Mouse (Mus musculus) thymus, postnatal 36 days (tissue): ENCODE data around the gene Taldo1.
A peak's percentile ranks its signal among the peaks of the same experiment; 100 is the strongest.

Source experiments
- DNase-seq, 2 experiments: peaks; one replicate each; pipeline ENCODE4 v3.0.0; 2022; ENCODE audit warnings: mixed read lengths in 2 of 2

Taldo1 gene

DNA sequence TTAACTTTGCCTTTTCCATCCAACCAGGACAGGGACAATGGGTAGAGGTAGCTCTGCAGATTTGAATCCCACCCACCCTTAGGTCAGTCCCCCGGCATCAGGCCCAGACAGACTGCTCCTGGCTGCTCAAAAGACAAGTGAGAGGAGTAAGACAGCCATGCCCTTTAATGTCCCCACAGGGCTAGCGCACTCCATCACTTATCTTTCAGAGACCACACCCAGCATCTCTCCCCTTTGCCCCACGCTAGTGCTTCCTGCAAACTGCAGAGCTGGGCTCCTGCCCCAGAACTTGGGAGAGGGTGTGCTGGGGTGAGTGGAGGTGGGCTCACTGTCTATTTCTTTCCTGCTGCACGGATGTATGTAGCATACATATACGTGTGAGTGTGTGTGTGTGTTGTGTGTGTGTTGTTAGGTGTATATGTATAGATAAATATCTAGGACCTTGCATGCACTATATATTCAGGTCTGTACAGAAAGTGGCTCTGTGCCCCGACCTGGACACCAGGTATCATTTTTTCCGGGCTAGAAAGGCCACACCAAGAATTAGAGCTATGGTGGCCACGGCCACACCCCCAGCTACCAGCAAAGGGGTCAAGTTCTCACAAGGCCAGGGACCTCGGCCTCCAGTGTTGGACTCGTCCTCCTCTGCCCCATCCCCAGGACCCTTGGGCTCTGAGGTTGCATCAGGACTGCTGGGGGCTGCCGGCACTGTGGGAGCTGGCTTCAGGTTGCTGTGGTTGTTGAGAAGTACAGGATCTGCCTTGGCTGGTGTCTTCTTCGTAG, 35.1 kb downstream of the Taldo1 start:
- no peak for DNase-seq

DNA sequence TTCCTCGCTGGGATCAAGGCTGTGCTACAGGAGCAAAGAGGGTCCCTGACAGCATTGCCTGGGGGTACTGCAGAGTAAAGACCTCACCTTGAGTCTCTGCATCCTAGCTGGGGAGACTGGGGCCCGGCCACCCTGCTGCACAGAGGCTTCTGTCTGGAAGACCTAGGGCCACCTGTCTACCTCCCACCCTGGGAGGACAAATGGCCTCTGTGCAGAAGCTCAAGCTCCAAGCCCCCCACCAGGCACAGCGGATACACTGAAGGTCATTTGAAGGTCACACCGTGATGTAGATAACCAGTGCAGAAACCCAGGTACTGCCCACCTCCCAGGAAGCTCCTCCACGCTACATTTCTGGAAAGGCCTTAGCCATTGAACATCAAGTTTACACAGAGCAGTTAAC, 36.7 kb downstream of the Taldo1 start:
- DNase-seq, result no peak

DNA sequence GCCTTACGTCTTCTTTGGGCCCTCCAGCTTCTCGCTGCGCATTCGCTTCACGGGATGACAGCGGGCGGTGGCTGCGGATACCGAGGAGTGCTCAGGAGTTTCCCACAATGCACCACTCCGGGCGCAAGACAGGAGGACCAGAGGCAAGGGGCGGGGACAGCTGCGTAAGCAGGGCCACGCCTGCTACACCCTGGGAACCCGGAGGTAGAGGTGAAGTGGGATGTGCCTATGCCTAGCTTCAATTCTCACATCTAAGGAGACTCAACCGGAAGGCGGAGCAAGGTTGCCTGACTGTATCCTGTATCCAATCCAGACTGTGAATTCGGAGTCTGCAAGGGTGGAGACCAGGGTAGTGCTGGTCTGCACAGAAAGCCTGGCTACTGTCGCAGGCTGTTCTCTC, 37.3 kb downstream of the Taldo1 start, which contains the start of gene Cend1:
Cend1 (minus strand) TSS at position 182 of the 400 bp plus-strand sequence.
- DNase-seq, result peak in 1 of 2 experiments; percentile 20

DNA sequence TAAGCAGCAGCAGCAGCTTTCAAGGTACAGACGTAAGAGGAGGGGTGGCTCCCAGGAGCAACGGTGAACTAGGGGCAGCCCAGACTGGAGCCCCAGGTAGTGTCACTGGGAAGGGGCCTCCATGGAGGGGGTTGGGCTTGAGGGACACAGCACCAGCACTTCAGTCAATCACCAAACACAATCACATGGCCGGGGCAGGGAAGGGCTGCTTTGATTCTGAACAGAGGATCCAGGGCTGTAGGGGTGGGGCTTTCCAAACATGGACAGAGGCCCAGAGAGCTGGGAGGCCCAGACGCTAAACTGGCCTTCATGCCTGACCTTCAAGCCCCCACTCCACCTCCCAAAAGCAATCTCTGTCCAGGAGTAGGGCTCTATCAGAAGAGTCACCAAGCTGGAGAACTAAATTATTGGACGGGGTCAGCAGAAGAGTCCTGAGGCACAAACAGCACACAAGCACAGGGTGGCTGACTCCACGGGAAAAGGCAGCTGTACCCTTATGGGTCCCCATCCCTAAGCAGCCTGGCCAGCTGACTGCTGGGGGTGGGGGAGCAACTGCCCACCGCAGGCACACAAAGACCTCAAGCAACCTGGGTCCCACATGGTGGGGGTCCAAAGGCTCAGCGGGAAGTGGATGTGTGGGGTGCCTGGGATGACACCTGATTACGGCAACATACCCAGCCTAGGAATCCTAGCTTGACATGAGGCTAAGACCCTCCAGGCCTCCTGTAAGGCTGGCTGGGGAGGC, 38.0 kb downstream of the Taldo1 start:
- peak in 1 of 2 experiments; percentile 5 for DNase-seq

DNA sequence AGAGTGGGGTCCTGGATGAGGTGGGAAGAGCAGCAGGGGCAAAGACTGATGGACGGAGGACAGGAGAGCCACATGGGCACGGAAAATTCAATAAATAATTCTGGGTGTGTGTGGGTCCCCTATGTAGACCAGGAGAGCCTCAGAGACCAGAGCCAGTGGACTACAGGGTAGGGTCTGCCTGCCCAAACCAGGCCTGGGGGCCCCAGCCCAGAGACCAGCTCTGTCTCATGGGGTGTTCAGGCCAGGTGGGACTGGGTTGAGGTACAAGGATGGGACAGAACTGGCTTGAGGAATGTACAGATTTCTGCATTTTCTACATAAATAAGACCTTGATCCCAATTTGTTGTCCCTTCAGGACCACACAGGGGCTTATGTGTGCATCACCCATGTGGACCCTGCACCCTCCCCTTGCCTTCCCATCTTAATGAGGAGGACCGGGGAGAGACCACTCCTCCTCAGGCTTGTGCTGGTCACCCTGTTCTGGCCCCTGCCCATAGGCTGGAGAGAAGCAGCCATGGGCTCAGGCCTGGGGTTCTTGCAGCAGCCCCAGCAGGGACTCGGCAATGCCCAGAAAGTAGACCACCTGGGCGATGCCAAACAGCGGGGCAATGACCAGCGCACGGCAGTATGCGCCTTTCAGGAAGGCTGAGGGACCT, 38.7 kb downstream of the Taldo1 start:
- DNase-seq, result no peak

DNA sequence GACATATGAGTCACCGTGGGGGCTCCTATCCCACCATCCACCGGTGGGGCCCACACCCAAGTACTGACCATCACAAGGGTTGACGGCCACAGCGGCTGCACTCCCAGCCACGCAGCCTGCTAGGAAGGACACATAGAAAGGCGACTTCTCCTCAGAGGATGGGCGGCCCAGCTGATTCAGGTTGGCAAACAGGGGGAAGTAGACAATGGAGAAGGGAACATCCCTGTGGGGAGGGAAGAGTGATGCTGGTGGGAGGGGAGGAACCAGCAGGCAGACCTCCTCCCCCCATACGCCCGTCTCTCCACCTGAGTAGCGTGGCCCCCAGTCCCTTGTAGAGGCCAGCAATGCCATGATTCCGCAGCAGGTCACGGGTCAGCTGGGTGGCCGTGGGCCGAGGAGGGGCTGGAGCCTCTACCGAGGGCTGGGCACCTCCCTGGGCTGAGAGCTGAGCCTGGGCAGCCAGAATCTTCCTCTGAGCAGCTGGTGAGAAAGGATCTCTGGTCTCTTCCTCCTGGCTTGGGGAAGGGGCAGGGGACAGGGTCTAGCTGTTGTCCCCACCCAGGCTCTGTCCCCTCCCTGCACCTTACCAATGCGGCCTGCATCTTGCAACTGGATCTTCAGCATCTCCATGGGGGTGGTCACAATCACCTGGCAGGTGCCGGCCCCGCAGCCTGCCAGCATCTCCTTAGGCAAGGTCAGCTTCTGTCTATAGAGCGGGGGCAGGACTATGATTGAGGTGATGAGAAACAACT, 39.6 kb downstream of the Taldo1 start:
- no peak for DNase-seq

DNA sequence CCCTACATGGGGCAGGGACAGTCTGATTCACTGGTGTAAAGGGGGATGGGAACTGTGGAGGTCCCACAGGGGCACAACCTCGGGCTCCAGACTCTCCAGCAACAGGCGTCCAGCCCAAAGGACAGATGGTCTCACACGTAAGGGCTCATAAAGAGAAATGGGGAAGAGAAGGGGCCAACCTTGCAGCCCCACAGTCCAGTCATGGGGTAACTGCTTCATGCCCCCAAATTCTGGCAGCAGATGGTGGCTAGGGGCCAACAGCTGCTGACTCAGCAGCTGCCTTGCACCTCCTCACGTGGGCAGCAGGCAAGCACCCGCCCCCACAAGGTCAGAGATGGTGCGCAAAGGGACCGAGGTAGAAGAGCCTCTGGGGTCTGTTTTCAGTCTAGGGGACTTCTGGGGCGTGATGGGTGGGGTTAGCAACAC, 40.2 kb downstream of the Taldo1 start:
- DNase-seq, result no peak

DNA sequence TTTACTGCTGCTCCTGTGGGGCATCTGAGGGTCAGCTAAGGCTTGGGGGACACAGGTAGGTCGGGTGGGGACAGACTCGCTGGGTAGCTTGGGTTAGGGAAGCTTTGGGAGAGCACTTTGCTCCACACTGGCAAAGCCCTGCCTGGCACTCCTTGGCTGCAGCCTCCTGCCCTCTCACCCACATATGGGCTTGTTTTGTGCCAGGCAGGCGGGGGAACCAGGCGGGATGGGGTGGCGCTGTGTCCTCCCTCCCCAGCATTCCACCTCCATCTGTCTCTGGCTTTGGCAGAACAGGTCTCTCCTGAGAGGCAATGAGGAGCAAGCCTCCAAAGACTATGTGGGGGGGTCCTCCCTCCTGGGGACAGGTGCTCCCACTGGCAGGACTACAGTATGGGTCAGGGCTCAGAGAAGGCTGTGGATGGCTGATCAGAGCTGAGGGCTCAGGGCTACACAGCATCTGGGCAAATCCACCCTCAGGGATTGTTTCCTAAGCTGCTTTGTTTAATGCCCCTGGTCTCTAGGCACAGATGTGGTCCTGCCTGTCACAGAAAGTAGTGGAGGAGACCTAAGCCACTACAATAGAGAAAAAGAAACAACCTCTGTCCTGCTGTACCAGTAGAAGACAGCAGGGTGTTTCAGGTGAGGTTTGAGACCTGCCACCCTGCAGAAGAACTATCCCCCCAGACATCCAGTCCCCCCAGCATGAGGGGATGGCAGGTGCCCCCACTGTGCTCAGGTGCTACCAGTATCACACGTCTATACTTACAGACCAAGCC, 40.9 kb downstream of the Taldo1 start:
- peak in 1 of 2 experiments; percentile 9 for DNase-seq

DNA sequence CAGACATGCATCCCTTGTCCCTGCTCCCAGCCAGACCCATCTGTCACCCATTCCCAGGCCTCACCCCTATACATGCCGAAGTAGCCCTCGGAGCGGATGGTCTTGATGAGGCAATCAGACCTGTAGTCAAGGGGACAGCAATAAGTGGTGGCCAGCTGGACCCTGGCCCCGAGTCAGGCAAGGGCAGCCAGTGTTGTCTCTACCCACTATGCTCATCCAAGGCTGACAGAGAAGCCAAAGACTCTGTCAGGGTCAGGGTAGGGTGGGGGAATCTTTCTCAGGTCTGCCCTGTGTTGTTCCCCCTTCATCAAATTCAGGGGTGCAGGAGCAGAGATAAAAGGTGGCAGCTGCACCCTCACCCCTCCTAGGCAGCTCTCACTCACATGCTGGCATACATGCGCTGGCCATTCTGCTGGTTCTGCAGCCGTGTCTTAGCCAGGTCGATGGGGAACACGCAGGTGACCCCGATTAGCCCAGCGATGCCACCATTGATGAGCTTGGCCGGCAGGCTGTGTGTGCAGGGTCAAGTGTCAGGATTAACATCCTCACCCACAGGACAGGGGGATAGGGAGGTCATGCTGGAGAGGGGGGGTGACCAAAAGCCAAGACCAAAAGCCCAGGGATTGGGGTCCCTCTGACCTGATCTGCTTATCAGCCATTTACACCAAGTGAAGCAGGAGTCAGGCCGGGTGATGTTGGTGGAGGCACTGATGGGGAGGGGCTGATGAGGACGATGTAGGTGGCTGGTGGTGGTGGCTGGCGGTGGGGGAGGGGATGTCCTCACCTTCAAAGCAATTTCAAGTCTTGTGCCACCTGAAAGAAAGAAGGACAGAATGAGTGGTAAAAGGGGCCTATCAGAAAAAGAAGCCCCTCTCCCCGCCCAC, 41.8 kb downstream of the Taldo1 start:
- DNase-seq, result peak in 1 of 2 experiments; percentile 27

DNA sequence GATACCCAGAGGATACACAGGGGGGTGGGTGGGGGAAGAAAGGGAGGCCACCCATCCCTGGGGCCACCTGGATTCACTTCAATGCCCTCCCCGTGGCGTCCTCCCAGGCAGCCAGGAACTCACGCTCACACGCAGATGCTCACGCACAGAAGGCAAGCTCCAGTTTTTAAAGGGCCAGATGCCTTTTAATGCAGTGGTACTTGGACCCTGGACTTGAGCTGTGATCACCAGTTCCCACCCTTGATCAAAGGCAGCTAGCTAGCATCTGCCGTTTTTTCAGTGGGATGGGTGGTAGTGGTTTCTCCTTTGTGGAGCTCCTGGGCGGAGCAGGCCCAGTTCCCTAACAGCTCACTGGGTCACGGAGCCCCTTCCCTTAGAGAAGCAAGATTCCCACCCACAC, 42.5 kb downstream of the Taldo1 start:
- DNase-seq, result peak in 1 of 2 experiments; percentile 43

DNA sequence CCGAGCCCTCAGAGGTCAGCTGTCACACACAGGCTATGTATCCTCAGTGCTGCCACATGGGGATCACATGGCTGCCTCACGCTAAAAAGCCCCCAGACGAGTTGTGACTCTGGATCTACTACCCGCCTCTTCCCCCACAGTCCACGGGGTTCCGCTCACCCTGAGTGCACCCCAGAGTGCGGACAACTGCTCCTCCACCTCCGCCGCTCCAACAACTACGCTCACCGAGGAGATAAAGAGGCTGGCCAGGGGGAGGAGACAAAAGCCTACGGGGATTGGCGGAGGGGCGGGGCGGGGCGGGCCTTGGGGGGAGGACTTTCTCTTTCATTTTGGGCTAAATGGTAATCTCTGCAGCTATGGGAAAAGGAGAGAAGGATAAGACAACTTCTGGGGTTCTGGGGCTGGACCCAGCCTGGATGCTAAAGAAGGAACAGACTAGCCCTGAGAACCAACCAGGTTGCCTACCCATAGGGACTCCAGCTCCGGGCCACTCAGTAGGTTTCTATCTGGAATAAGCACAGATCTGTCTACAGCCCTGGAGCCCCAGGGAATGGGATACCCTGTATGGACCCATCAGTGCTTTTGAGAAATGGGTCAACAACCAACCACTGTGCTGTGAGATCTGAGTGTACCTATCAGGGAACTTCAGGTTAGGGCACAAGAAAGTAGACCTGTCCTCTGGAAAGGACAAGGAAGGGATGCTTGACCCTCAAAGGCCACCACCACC, 43.3 kb downstream of the Taldo1 start:
- DNase-seq, result peak; percentile 59 to 70

DNA sequence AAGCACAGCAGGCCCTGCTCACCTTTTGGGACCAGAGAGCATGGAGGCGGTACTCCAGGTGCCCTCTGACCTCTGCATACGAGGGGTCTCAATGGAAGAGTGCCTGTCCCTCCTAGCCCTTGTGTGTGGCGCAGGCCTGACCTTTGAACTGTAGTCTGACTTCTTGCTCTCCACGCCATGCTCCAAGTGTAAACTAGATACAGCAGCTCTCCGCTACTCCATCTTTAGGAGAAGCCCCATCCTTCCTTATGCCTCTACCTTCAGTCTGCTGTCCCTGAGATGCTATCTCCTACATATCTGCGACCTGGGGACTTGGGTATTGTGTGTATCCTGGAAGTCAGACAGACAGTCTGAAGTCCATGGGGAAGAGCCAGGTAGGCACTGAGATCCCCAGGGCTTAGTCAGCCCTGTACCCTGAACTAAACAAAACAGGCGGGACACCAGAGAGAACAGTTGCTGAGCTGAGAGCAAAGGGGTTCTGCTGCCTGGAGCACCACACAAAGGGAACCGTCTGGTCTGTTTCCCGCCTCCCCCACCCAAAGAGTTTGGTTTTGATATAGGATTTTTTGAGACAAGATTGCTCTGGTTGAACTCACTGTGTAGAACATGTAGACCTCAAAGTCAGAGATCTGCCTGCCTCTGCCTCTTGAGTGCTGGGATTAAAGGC, 44.0 kb downstream of the Taldo1 start:
- no peak for DNase-seq

DNA sequence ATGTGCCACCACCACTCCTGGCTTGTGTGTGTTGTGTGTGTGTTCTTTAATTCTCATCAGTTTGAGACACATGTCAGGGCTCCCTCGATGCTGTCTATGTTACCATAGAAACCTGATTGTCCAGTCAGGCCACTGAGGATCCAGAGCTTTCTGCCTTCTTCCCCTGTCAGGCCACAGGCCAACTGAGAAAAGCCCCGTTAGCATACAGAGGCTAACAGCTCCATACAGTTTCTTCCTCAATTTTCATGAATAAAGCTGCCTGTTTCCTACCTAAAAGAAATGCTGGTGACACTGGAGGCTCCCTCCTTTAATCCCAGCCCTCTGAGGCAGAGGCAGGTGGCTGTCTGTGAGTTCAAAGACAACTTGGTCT, 44.5 kb downstream of the Taldo1 start:
- no peak for DNase-seq

DNA sequence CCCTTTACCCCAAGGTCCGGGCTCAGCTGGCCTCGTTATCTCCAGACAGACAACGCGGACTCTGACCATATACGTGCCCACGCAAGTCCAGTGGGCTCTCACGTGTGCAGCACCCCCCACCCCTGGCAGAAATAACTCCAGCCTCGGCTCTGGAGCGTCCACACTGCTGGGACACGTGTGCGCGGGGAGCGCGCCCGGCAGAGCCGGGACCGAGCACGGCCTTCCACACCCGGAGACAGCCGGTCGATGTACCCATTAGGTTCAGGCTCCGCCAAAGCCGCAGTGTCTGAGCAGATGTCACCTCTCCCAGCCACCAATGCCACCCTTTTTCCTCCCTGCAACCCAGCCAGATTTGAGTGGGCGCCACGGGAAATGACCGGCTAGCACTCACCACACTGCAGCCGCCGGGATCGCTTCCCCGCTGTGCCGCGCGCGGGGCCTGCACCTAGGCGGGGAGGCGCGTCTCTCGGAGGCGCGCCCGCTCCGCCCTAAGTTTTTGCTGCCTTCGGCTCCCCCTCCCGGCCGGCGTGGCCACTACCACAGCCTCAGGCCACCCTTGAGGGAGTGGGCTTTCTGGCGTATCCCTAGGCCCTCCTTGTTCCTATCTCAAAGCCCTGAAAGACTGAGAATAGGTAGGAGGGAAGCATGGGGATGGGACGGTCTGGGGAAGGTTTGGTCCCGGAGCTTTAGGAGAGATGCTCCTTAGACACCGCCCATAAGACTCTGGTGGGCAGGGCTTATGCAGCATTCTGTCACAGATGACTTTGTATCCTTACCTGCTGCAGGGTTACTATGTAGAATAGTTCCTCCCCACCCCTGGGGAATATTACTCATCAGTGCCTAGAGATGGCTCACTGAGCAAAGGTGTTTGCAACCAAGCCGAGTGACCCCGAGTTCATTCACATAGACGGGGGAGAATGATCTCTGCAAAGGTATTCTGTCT, 45.5 kb downstream of the Taldo1 start, which contains the start of gene Slc25a22:
Slc25a22 (minus strand) TSS at position 715 of the 943 bp plus-strand sequence.
- DNase-seq, result peak; percentile 85 to 86

DNA sequence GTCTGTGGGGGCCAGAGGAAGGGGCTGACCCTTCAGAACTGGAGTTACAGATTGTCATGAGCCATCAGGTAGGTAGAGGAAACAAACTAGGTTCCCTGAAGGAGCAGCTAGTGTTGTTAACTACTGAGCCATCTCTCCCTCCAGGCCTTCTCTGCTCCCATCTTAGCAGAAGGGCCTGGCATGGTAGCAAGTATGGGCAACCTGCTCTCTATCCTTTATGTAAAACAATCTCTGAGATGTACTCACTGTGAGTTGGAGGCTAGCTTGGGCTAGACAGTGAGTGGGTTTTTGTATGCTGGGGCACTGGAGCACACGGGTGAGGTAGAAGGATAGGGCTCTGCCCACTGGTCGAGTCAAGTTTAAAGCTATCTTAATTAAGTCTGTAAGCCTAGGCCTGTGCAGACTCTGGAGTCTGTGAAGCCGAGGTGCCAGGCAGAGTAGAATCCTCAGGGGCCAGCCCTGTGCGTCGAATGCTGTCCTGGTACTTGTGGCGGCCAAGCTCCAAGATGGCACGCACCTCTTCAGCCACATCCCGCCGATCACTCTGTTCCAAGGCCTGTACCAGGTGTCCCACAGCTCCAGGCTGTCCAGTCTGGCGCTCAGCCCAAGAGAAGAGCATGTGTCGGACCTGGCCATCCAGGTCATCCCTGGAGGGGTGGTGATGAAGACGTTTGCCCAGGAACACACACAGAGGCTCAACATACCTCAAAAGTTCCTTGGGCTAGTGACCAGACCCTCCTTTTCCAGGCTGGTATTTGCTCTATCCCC, 46.4 kb downstream of the Taldo1 start:
- no peak for DNase-seq

DNA sequence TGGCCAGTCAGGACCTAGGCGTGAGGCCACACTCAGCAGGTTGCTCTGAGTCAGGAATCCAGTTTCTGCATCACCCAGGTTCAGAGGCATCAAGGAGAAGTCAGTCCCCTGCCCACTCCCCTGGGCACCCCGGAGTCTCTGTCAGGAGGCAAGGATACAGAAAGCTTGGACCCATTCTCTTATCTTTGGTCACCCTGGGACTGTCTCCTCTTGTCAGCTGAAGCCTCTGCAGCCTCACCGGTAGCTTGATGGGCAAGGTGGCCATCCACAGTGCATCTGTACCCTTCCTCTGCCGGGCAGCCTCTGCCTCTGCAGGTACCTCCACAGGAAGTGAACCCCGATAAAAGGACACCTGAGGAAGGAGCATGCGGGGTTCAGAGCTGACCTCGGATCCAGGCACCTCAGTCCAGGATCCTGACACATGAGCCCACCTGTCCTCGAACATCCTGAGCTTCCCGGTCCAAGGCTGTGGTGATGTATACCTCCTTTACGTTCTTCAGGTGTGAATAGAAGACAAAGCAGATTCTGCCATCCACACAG, 47.2 kb downstream of the Taldo1 start:
- no peak for DNase-seq

DNA sequence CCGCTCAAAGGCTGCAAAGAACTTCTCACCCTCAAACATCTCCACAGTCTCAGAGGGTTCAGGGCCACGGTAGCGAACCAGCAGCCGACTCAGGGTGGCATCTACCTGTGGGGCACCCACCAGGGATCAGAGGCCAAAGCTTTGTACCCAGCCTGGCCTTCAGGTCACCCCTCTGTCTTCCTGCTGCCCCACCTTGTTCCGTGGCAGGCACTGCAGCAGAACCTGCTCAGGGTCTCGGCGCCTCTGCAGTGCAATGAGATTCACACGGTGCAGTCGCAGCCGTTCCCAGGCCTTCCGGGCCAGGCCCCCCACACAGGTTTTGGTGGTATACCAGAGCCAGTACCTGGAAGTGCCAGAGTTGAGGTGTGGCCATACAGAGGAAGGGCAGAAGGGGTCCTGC, 47.8 kb downstream of the Taldo1 start:
- peak in 1 of 2 experiments; percentile 16 for DNase-seq
